Mouse (Mus musculus) thymus, adult 2 months (tissue): ENCODE measurements around the gene Gnb1. TPM values are rescaled to one million over a fixed set of nuclear protein-coding genes. Genes with fewer than 3 reads are reported as not detected.

Source experiments
- DNase-seq: peaks from one replicate; pipeline ENCODE4 v3.0.0; 2021
- H3K27ac ChIP-seq: fragments of 200-500 bp; 2 replicates; pipeline ENCODE4 v1.5.1; 2012; ENCODE audit warnings: low read length, control low read depth; ENCODE audit not compliant: control insufficient read depth, insufficient read depth
- H3K27me3 ChIP-seq: fragments of 200-500 bp; 2 replicates; pipeline ENCODE4 v1.6.1; 2012; ENCODE audit warnings: mild to moderate bottlenecking, low read length, moderate library complexity, mixed read lengths; ENCODE audit not compliant: control insufficient read depth, insufficient read depth
- H3K36me3 ChIP-seq: fragments of 200-500 bp; 2 replicates; pipeline ENCODE4 v1.6.1; 2012; ENCODE audit warnings: mild to moderate bottlenecking, low read length, moderate library complexity; ENCODE audit not compliant: control insufficient read depth, insufficient read depth
- H3K4me1 ChIP-seq: fragments of 200-500 bp; replicated peaks from 2 replicates; pipeline ENCODE4 v1.6.1; 2012; ENCODE audit warnings: low read length; ENCODE audit not compliant: control insufficient read depth, insufficient read depth
- H3K4me3 ChIP-seq: fragments of 200-500 bp; 2 replicates; pipeline ENCODE4 v1.5.1; 2012; ENCODE audit warnings: mild to moderate bottlenecking, low read length, control low read depth, moderate library complexity; ENCODE audit not compliant: control insufficient read depth, insufficient read depth
- CTCF ChIP-seq: fragments of 200-500 bp; IDR thresholded peaks from 2 replicates; pipeline ENCODE4 v1.5.1; 2012; ENCODE audit warnings: mild to moderate bottlenecking, control low read depth, low read length, moderate library complexity, borderline replicate concordance; ENCODE audit not compliant: control insufficient read depth, poor library complexity, insufficient read depth; ENCODE audit errors: extremely low read depth
- POLR2A ChIP-seq: fragments of 200-500 bp; IDR thresholded peaks from 2 replicates; pipeline ENCODE4 v1.6.1; 2012; ENCODE audit warnings: mild to moderate bottlenecking, low read length, control low read depth, moderate library complexity; ENCODE audit not compliant: control insufficient read depth, poor library complexity, insufficient read depth; ENCODE audit errors: extremely low read depth
- WGBS: fragments of 180-500 bp; shearing (Covaris S2); methylation state at CpG from one replicate; pipeline ENCODE4 v1.1.7; 2018; 5-methylcytosine and 5-hydroxymethylcytosine counted together
- polyA plus RNA-seq: library from polyadenylated mRNA; depleted of rRNA; stranded (reverse); fragments of >200 nt; gene quantifications from 2 replicates; pipeline ENCODE4 v1.2.3, GENCODE M21; 2012

The Gnb1 gene
- polyA plus RNA-seq, 1 experiment, result 850 TPM

DNA sequence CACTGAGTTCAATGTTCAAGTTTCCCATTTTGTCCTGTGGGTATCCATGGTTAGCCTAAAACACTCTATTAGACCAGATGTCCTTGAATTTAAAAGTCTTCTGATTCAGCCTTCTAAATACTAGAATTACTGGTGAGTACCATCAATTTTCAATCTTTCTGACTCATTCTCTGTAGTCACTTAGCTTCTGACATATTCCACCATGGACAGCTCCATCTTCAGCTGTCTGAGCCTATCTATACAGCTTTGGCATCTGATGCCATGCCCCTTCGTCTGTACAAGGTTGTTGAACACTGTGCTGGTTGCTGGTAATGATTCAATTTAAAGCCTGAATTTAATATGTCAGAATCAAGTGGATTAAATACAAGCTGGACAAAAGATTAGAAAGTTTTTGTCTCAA, 64.3 kb downstream of the Gnb1 start:
- no peaks in the 10 kb centered on the region for H3K4me1 ChIP-seq
- peaks cover 83% of the 10 kb centered on the region for H3K36me3 ChIP-seq
- TF ChIP-seq CTCF (no peak), POLR2A (no peak)
- DNase-seq, result no peak
- no peak overlapping the region for H3K27ac ChIP-seq
- no peaks in the 10 kb centered on the region for H3K27me3 ChIP-seq
- H3K4me3 ChIP-seq, result no peak overlapping the region
- WGBS, result 92% methylated on average over 1 of the region's 1 CpGs

- Histone ChIP-seq H3K4me1 (peaks cover 13% of the 10 kb centered on the region), H3K27ac (no peak overlapping the region), H3K36me3 (peaks cover 47% of the 10 kb centered on the region), H3K4me3 (no peak overlapping the region), H3K27me3 (no peaks in the 10 kb centered on the region)
- no peak for TF ChIP-seq POLR2A
- TF ChIP-seq CTCF, result no peak
- no peak for DNase-seq
- WGBS, result 44% methylated on average over 6 of the region's 6 CpGs
Measured at GRCm38 (mm10) chr4:155559454-155559853, 68.3 kb downstream of the Gnb1 start.

GRCm38 (mm10) chr4:155560932-155561331, 69.8 kb downstream of the Gnb1 start:
- no peaks in the 10 kb centered on the region for H3K27me3 ChIP-seq
- peaks cover 33% of the 10 kb centered on the region for H3K36me3 ChIP-seq
- no peak for DNase-seq
- no peak overlapping the region for H3K27ac ChIP-seq
- WGBS, result 91% methylated on average over 2 of the region's 2 CpGs
- H3K4me1 ChIP-seq, result peaks cover 16% of the 10 kb centered on the region
- TF ChIP-seq POLR2A (no peak), CTCF (no peak)
- H3K4me3 ChIP-seq, result no peak overlapping the region

- 57% methylated on average over 7 of the region's 7 CpGs for WGBS
- TF ChIP-seq POLR2A (no peak), CTCF (no peak)
- Histone ChIP-seq H3K27ac (peak within 1 kb of the TSS; percentile 49), H3K27me3 (no peaks in the 10 kb centered on the region), H3K4me3 (peak within 1 kb of the TSS; percentile 54), H3K4me1 (peaks cover 19% of the 10 kb centered on the region), H3K36me3 (peaks cover 26% of the 10 kb centered on the region)
- DNase-seq, result peak; percentile 7
Measured at GRCm38 (mm10) chr4:155561661-155562442, 70.7 kb downstream of the Gnb1 start, which contains the start of gene Nadk. Gene Nadk (plus strand): TSS chr4:155562378.

GRCm38 (mm10) chr4:155562725-155563399, 71.7 kb downstream of the Gnb1 start:
- peak overlapping the region; percentile 54 for H3K4me3 ChIP-seq
- H3K36me3 ChIP-seq, result peaks cover 19% of the 10 kb centered on the region
- TF ChIP-seq POLR2A, result no peak
- TF ChIP-seq CTCF, result no peak
- no peaks in the 10 kb centered on the region for H3K27me3 ChIP-seq
- DNase-seq, result peak; percentile 40
- peak overlapping the region; percentile 49 for H3K27ac ChIP-seq
- WGBS, result 4% methylated on average over 19 of the region's 19 CpGs
- H3K4me1 ChIP-seq, result peaks cover 19% of the 10 kb centered on the region

DNA sequence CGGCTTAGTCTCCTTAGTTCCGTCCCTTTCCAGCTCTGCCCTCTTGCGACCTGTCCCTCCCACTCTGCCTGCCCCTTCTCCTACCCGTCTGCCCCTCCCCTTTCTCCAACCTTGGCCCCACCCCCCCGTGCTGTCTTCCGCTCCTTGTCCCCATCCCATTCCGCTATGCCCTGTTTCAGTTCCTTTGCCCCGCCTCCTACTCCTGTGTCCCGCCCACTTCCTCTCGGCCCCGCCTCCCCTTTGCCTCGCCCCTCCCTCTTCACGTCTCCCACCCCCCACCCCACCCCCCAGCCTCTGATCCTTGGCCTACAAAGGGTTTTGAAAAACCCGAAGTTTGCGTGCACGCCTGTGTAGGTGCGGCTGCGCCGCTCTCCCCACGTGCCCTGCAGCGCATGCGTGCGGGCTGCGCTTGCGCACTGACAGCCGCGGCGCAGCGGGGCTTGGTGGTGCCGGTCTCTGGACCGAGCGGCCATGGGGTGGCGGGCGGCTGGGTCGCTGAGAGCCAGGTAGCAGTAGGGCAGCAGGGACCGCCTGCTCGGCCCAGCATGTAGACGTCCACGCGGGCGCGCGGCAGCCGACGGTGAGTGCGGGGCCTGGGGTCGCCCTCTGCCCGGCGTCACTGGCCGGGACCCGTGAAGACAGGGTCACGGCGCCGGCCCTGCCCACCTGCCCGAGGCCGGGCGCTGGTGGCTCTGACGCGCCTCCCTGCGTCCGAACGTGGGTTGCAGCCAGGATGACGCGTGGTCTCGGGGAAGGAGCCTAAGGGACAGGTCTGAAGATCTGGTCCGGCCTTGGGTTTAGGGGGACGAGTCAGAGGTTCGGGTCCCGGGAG, 72.5 kb downstream of the Gnb1 start:
- H3K4me1 ChIP-seq, result peaks cover 19% of the 10 kb centered on the region
- TF ChIP-seq CTCF (peak; percentile 34; the same call in 1 of the 2 replicates), POLR2A (peak; percentile 89; the same call in 1 of the 2 replicates)
- DNase-seq, result peak; percentile 99

More for the DNA sequence above, 72.5 kb downstream of the Gnb1 start:
- H3K4me3 ChIP-seq, result peak overlapping the region; percentile 55
- H3K27ac ChIP-seq, result no peak overlapping the region
- H3K36me3 ChIP-seq, result peaks cover 13% of the 10 kb centered on the region; the same call in 1 of the 2 replicates
- WGBS, result under 1% methylated on average over 69 of the region's 69 CpGs
- no peaks in the 10 kb centered on the region for H3K27me3 ChIP-seq
